Mouse (Mus musculus) megakaryocyte, embryonic 14.5 days (primary cell): ENCODE results near the gene Ntn1.

ENCODE experiments used
- FLI1 ChIP-seq: IDR thresholded peaks from 2 replicates; pipeline ENCODE4 v1.6.1; 2012; ENCODE audit warnings: low read length, inconsistent platforms, mixed read lengths
- GATA1 ChIP-seq: IDR thresholded peaks from 3 replicates; pipeline ENCODE4 v1.6.1; 2012; ENCODE audit warnings: mixed read lengths, low read length, inconsistent platforms, borderline replicate concordance

DNA sequence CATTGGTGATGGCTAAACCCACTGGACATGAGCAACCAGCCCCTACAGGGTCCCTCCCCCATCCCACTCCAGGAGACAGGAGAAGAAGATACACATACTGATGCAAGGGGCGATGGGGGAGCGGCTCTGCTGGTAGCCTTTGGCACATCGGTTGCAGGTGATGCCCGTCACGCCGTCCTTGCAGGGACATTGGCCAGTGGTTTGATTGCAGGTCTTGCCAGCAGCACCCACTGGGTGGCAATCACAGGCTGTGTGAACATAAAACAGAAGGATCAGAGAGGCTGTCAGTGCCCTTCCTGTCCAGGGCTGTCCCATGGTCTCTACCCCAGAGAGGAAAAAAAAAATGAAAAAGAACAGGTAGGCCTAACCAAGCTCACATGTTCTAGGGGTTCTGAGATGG, 140.2 kb downstream of the Ntn1 start:
- TF ChIP-seq GATA1 (no peak), FLI1 (no peak)
